Mouse (Mus musculus) kidney, postnatal 25 days (tissue): Measurements from ENCODE around the gene Dnah9.

ENCODE experiments used
- DNase-seq, 2 experiments: peaks; one replicate each; pipeline ENCODE4 v3.0.0; 2021; ENCODE audit warnings: mixed read lengths in 2 of 2

Gene Dnah9

GRCm38 (mm10) chr11:66167801-66168651 is at the start of gene Dnah9:
TSS of gene Dnah9 (minus strand) at chr11:66168551.
- peak; percentile 83 to 90 for DNase-seq

DNA sequence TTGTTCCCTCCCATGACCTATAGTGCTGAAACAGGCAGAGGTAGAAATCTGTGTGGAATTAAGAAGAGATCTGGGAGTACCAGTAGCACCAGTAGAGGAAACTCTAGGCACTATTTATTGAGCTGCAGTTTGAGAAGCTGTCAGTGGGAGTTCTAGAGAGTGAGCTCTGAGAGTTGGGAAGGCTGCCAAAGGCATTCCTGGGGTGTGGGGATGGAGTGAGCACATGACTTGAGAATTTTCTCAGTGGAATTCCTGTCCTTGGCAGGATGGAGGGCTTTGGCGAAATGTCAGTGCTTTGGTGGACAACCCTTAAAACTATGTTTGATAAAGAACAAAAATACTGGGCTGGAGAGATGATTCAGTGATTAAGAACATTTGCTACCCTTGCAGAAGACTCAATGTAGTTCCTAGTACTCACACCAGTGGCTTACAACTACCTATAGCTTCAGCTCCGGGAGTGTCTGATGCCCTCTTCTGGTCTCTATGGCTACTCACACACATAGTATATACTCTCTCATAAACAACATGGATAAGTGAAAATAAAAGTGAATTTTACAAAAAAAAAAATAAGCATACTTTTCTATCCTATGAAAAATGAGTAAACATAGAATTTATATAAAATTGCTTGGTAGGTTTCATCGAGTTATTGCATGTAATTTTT is 20.4 kb upstream of the Dnah9 start:
- DNase-seq, result peak; percentile 79 to 80

DNA sequence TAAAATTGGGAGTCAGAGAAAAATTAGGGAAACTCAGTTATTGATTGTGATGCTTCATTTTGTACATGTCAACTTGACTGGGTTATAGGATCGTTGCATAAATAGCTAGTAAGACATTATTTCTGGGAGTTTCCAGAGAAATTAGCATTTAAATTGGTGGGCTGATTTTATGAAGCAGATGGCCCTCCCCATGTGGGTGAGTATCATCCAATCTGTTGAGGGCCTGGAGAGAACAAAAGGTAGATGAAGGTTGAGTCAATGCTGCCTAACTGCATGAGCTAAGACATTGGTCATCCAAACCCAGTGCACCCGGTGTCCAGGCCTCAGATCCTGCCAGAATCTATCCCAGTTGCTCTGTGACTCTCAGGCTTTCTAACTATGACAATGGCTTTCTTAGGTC is 19.8 kb upstream of the Dnah9 start:
- DNase-seq, result no peak

DNA sequence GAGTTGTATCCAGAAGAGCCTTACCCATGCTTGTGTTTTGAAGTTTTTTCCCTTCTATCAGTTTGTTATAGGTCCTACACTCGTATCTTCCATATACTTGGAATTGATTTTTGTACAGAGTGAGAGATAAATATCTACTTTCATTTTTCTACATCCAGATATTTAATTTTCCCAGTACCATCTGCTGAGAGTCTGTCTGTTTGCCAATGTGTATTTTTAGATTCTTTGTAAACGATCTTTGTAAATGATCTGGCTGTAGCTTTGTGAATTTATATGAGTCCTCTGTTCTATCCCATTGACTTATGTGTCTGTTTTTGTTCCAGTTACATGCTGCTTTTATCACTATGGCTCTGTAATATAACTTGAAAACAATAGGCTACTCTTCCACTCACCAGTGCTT is 9.4 kb upstream of the Dnah9 start:
- DNase-seq, result no peak

DNA sequence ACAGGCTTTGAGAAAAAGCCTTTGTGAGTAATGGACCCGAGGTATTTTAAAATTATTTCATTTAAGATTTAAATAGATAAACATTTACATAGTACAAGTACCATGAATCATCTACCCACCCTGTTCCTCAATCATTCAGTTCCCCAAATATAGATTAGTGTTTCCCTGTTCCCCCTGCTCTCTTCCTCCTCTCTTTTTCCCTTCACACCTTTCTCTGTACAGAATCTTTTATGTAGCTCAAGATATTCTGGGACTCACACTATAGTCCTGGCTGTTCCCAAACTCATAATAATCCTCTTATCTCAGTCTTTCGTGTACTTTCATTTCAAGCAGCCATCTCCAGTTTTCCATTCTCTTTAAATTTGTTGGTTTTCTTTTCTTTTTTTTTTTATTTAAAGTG is 4.3 kb downstream of the Dnah9 start:
- no peak for DNase-seq

DNA sequence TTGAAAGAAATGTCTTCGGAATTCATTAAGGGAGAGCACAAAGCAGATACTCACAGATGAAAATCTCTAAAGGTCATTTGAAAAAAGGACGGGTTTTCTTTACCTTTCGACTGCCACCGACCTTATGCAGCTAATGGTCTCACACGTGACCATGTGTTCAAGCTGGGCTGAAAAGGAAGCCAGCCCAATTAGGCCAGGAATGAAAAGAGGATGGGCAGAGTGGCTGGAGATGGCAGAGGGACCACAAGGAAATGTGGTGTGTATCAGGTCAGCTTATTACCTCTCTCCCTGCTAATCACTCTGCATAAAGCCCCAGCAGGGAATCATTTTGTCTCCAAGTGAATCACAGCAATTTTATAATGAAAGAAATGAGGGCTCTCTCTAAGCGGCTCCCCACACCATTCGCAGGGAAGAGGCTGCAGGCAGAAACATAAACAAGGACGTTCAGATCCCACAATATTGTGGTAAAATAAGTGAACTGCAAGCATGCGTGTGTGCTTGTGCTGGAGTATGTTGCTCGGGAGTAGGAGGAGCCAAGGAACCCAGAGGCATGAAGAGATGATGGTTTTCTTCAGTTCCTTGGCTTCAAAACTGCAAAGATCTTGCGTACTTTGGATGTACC is 27.6 kb downstream of the Dnah9 start:
- DNase-seq, result no peak

DNA sequence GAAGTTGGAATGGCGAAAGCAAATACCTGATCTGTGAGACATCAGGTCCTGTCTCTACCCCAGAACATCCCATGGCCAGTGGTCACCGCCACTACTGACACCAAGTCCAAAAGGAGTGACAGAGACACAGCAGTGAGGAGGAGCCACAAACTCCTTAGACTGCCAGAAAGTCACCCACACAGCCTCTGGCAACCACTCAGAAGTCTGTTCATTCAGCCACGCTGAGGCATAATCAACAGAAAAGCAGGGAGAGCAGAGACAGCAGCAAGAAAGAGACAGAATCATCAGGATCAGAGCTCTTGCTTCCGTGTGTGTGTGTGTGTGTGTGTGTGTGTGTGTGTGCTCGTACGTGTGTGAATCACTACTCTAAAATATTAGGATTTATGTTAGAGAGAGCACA is 33.5 kb downstream of the Dnah9 start:
- no peak for DNase-seq

DNA sequence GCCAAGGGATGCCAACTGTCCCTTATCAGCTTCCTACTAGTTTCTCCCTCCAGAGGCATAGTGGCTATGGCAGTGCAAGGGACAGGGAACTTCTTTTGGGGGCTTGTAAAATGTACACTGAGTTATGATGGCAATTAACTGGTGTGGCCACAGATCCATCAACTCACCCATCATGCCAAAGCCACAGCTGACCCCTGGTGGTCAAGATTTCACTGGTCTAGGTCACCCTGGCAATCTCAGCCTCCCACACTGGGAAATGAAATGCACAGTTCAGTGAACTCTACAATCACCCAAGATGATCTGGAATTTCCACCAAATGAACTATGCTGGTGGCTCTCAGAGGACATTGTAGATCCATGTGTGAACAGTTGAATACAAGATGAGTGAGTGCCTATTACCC is 42.2 kb downstream of the Dnah9 start:
- peak; percentile 38 to 40 for DNase-seq

DNA sequence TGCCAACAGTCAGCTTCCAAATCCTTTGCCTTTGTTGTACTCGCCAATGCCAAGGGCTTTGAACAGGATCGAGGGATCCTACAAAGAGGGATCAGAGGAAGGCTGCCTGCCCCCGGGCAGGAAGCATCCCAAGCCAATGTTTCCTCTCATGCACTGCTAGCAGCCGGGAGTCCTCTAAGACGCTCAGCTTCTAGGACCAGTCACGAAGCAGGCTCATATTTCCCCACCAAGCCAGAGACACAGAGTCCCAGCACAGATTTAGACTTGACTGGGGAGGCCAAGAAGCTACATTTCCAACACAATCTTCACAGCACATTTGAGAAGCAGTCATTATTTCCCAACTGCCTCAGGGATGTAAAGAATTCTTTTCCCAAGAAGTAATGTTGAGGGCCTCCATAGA is 43.9 kb downstream of the Dnah9 start:
- no peak for DNase-seq

DNA sequence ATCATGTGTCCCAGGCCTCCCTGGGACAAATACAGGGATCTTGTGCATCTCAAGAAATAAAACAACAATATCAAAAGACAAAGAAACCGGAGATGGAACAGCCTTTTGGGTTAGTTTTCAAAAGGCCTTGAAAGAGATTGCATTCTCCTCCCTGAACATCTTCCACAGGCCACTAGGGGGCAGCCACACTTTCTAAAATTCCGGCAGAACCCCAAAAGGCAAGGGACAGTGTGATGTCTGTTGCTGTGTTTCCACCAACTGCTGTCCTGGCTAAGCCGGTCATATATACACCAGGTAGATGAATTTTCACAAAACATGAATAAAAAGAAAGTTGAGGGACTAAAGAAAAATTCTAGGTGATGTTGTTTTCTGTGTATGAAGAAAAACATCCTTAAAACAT is 46.3 kb downstream of the Dnah9 start:
- peak in 1 of 2 experiments; percentile 54 for DNase-seq

DNA sequence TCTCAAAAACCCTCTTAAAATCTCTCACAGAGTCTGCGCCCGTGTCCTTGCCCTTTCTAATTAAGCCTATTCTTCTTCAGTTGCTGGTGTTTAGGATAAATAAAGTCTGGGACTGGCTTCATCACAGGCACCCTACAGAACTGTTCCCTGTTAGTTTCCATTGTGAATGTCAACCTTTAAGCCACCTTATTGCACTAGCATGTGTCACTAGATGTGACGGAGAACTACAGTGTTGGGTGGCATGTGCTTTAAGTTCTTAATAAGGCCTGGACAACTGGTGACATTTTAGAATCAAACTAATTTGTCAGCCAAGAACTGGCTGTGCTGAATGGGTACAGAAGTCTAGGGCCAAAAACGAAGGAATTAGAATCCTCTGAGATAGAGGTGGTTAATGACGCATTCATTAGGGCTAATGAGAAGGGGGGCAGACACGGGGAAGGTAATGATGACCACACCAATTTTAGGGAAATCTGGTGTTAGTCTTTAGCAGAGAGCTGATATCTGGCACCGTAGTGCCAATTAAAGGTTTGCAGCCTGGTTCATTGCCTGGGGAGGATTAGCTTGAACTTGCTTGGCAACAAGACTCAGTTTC is 84.6 kb downstream of the Dnah9 start:
- no peak for DNase-seq

DNA sequence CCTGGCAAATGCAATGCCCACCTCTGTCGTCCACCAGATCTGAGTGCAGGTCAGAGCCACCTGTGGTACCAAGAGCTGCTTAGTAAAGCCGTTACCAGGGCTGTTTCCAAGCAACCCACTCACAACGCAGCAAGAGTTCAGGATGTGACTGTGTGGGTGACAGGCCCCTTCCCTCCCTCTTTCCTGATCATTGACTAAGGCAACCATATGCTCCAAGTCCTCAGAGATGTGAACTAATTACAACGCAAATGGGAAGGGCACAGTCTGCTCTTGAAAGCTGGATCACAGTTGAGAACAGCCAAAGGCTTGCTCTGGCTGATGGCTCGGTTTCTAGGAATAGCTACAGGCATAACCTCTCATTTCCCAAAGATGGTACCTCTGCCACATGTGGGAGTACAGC is 95.4 kb downstream of the Dnah9 start:
- no peak for DNase-seq

DNA sequence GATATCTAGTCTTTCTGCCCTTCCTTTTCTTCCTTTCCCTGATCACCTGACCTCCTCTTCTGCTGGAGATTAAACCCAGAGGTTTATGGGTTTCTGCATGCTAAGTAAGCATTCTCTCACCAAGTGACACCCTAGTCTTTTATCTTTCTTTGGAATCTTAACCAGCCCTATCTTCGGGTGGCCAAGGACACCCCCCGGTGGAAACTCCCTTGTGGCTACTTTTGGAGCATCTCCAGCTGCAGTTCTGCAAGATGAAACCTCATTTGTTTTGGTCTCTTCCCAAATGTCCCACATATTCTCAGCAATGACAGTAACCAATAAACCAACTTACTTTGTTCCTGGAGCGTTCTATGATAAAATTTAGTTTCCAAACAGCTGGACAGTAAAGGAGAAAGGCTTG is 109.4 kb downstream of the Dnah9 start:
- no peak for DNase-seq

GRCm38 (mm10) chr11:66051294-66051693 is 117.1 kb downstream of the Dnah9 start:
- no peak for DNase-seq

- no peak for DNase-seq
These were observed 119.2 kb downstream of the Dnah9 start for GRCm38 (mm10) chr11:66049146-66049545.

GRCm38 (mm10) chr11:66046594-66047193 is 121.7 kb downstream of the Dnah9 start:
- peak; percentile 52 to 69 for DNase-seq

DNA sequence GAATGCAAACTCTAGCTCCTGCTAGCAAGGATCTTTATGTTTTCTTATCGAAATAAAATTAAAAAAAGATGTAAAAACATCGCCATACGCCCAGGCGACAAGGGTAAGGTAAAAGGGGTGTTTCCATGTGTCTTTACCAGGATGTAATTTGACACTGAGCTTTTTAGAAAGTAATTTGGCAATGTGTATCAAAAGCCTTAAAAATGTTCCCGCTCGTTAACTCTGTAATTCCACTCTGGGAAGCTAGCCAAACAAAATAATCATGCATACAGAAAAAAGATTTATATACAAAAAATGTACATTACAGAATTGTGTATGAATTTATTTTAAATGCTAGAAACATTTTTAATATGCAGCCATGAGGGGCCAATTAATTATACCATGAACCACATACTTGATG is 124.7 kb downstream of the Dnah9 start:
- DNase-seq, result no peak

DNA sequence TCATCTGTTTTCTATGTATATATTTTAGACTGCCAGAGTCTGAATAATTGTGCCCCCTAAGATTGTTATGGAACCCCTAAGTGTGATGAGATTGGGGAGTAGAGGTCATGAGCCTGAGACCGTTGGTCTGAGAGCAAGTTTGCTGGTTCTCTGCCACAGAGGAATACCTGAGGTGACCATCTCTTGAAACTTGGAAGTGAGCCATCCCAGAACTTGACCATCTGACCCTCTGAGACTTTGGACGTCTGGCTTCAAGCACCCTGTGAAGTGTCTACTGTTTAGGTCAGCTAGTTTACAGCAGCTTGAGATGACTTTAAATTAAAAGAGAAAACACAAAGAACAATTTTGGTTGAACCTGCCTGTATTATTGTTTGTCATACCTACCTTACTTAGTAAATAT is 125.8 kb downstream of the Dnah9 start:
- DNase-seq, result peak; percentile 67 to 74

GRCm38 (mm10) chr11:66025728-66026127 is 142.6 kb downstream of the Dnah9 start:
- no peak for DNase-seq

- no peak for DNase-seq
These were observed 192.5 kb downstream of the Dnah9 start for GRCm38 (mm10) chr11:65975871-65976270.

- DNase-seq, result no peak
These were observed 237.6 kb downstream of the Dnah9 start for GRCm38 (mm10) chr11:65930796-65931195.

GRCm38 (mm10) chr11:65930359-65930758 is 238.0 kb downstream of the Dnah9 start:
- no peak for DNase-seq

- no peak for DNase-seq
These were observed 240.4 kb downstream of the Dnah9 start for GRCm38 (mm10) chr11:65927962-65928361.
